Mouse (Mus musculus): ENCODE measurements around the gene Mical2. TPM values are rescaled to one million over a fixed set of nuclear protein-coding genes. Genes with fewer than 3 reads are reported as not detected.

Mical2 gene
- total and polyA plus RNA-seq, 3 experiments = 0.22 TPM; not detected in 2

- DNase-seq (ENCODE audit: low spot score) (no peak), ATAC-seq (ENCODE audit: extremely low read depth, insufficient number of reproducible peaks, low FRiP score, poor library complexity, severe bottlenecking) (no peak)
- no peaks in the 10 kb centered on the region for H3K36me3 ChIP-seq (replicated peaks)
- peaks cover 30% of the 10 kb centered on the region for H3K9me3 ChIP-seq (replicated peaks)
- no peak overlapping the region for H3K4me3 ChIP-seq (ENCODE audit: low read depth, low read length)
- 0 out of 2 replicates have a peak, but pooled peaks cover 4% of the 10 kb centered on the region for H3K27me3 ChIP-seq (ENCODE audit: insufficient read depth, low read length)
- H3K4me1 ChIP-seq (ENCODE audit: insufficient read depth, low read depth, low read length) = no peaks in the 10 kb centered on the region
- no peak for TF ChIP-seq POLR2AphosphoS5 (IDR thresholded peaks at IDR 0.05; ENCODE audit: insufficient replicate concordance, low read depth, low read length)
- TF ChIP-seq CTCF (IDR thresholded peaks at IDR 0.05; ENCODE audit: low read depth, low read length) = no peak
- TF ChIP-seq TAL1 (conservative IDR thresholded peaks at IDR 0.05; ENCODE audit: low read depth, low read length) = no peak
- TF ChIP-seq GATA2 (IDR thresholded peaks at IDR 0.05; ENCODE audit: borderline replicate concordance, low read depth, low read length) = no peak
- TF ChIP-seq GATA1 (IDR thresholded peaks at IDR 0.05; ENCODE audit: borderline replicate concordance, low read length) = no peak
Measured at GRCm38 (mm10) chr7:112237868-112238267, 12.2 kb downstream of the Mical2 start.

GRCm38 (mm10) chr7:112238768-112239728, 13.4 kb downstream of the Mical2 start:
- DNase-seq (ENCODE audit: low spot score) (no peak), ATAC-seq (ENCODE audit: extremely low read depth, insufficient number of reproducible peaks, low FRiP score, poor library complexity, severe bottlenecking) (no peak)
- no peak overlapping the region for H3K4me3 ChIP-seq (ENCODE audit: low read depth, low read length)
- H3K9me3 ChIP-seq (replicated peaks) = peaks cover 30% of the 10 kb centered on the region
- TF ChIP-seq CTCF (IDR thresholded peaks at IDR 0.05; ENCODE audit: low read depth, low read length) (no peak), GATA2 (IDR thresholded peaks at IDR 0.05; ENCODE audit: borderline replicate concordance, low read depth, low read length) (no peak), POLR2AphosphoS5 (IDR thresholded peaks at IDR 0.05; ENCODE audit: insufficient replicate concordance, low read depth, low read length) (no peak), GATA1 (IDR thresholded peaks at IDR 0.05; ENCODE audit: borderline replicate concordance, low read length) (no peak), TAL1 (conservative IDR thresholded peaks at IDR 0.05; ENCODE audit: low read depth, low read length) (no peak)
- H3K36me3 ChIP-seq (replicated peaks) = no peaks in the 10 kb centered on the region
- no peaks in the 10 kb centered on the region for H3K4me1 ChIP-seq (ENCODE audit: insufficient read depth, low read depth, low read length)
- 0 out of 2 replicates have a peak, but pooled peaks cover 4% of the 10 kb centered on the region for H3K27me3 ChIP-seq (ENCODE audit: insufficient read depth, low read length)

- no peak for ATAC-seq (ENCODE audit: extremely low read depth, insufficient number of reproducible peaks, low FRiP score, poor library complexity, severe bottlenecking)
- no peaks in the 10 kb centered on the region for H3K4me1 ChIP-seq (ENCODE audit: insufficient read depth, low read depth, low read length)
- no peaks in the 10 kb centered on the region for H3K36me3 ChIP-seq (replicated peaks)
- TF ChIP-seq TAL1 (conservative IDR thresholded peaks at IDR 0.05; ENCODE audit: low read depth, low read length) (no peak), CTCF (IDR thresholded peaks at IDR 0.05; ENCODE audit: low read depth, low read length) (no peak), GATA1 (IDR thresholded peaks at IDR 0.05; ENCODE audit: borderline replicate concordance, low read length) (no peak)
- DNase-seq (ENCODE audit: low spot score) = no peak
- no peaks in the 10 kb centered on the region for H3K27me3 ChIP-seq (ENCODE audit: insufficient read depth, low read length)
- peaks cover 22% of the 10 kb centered on the region for H3K9me3 ChIP-seq (replicated peaks)
- no peak overlapping the region for H3K4me3 ChIP-seq (ENCODE audit: low read depth, low read length)
Measured at GRCm38 (mm10) chr7:112240748-112241147, 15.1 kb downstream of the Mical2 start.

GRCm38 (mm10) chr7:112241211-112241944, 15.7 kb downstream of the Mical2 start:
- Histone ChIP-seq H3K4me1 (ENCODE audit: insufficient read depth, low read depth, low read length) (no peaks in the 10 kb centered on the region), H3K27me3 (ENCODE audit: insufficient read depth, low read length) (no peaks in the 10 kb centered on the region), H3K36me3 (replicated peaks) (no peaks in the 10 kb centered on the region), H3K9me3 (replicated peaks) (peaks cover 22% of the 10 kb centered on the region), H3K4me3 (ENCODE audit: low read depth, low read length) (no peak overlapping the region)
- TF ChIP-seq CTCF (IDR thresholded peaks at IDR 0.05; ENCODE audit: low read depth, low read length) (no peak), POLR2AphosphoS5 (IDR thresholded peaks at IDR 0.05; ENCODE audit: insufficient replicate concordance, low read depth, low read length) (no peak), TAL1 (conservative IDR thresholded peaks at IDR 0.05; ENCODE audit: low read depth, low read length) (no peak), GATA2 (IDR thresholded peaks at IDR 0.05; ENCODE audit: borderline replicate concordance, low read depth, low read length) (no peak), GATA1 (IDR thresholded peaks at IDR 0.05; ENCODE audit: borderline replicate concordance, low read length) (no peak)
- no peak for ATAC-seq (ENCODE audit: extremely low read depth, insufficient number of reproducible peaks, low FRiP score, poor library complexity, severe bottlenecking)
- no peak for DNase-seq (ENCODE audit: low spot score)

GRCm38 (mm10) chr7:112241945-112242329, 16.3 kb downstream of the Mical2 start:
- no peaks in the 10 kb centered on the region for H3K27me3 ChIP-seq (ENCODE audit: insufficient read depth, low read length)
- H3K4me3 ChIP-seq (ENCODE audit: low read depth, low read length) = no peak overlapping the region
- no peaks in the 10 kb centered on the region for H3K36me3 ChIP-seq (replicated peaks)
- DNase-seq (ENCODE audit: low spot score) = no peak
- H3K9me3 ChIP-seq (replicated peaks) = peaks cover 22% of the 10 kb centered on the region
- ATAC-seq (ENCODE audit: extremely low read depth, insufficient number of reproducible peaks, low FRiP score, poor library complexity, severe bottlenecking) = no peak
- TF ChIP-seq GATA1 (IDR thresholded peaks at IDR 0.05; ENCODE audit: borderline replicate concordance, low read length) = no peak
- TF ChIP-seq TAL1 (conservative IDR thresholded peaks at IDR 0.05; ENCODE audit: low read depth, low read length) = no peak
- TF ChIP-seq GATA2 (IDR thresholded peaks at IDR 0.05; ENCODE audit: borderline replicate concordance, low read depth, low read length) = no peak
- no peak for TF ChIP-seq POLR2AphosphoS5 (IDR thresholded peaks at IDR 0.05; ENCODE audit: insufficient replicate concordance, low read depth, low read length)
- H3K4me1 ChIP-seq (ENCODE audit: insufficient read depth, low read depth, low read length) = no peaks in the 10 kb centered on the region

- Histone ChIP-seq H3K4me1 (ENCODE audit: insufficient read depth, low read depth, low read length) (no peaks in the 10 kb centered on the region), H3K27me3 (ENCODE audit: insufficient read depth, low read length) (no peaks in the 10 kb centered on the region), H3K36me3 (replicated peaks) (no peaks in the 10 kb centered on the region), H3K9me3 (replicated peaks) (peaks cover 22% of the 10 kb centered on the region), H3K4me3 (ENCODE audit: low read depth, low read length) (no peak overlapping the region)
- ATAC-seq (ENCODE audit: extremely low read depth, insufficient number of reproducible peaks, low FRiP score, poor library complexity, severe bottlenecking) = no peak
- TF ChIP-seq GATA1 (IDR thresholded peaks at IDR 0.05; ENCODE audit: borderline replicate concordance, low read length) = no peak
- no peak for DNase-seq (ENCODE audit: low spot score)
Measured at GRCm38 (mm10) chr7:112242587-112242986, 16.9 kb downstream of the Mical2 start.

All from G1E (cell line).